Mouse (Mus musculus) gastrocnemius, postnatal 4 days (tissue): Measurements from ENCODE around the gene Bmpr1a. TPM values are rescaled to one million over a fixed set of nuclear protein-coding genes. Genes with fewer than 3 reads are reported as not detected.
A peak's percentile ranks its signal among the peaks of the same experiment; 100 is the strongest.

ENCODE experiments used
- DNase-seq, 2 experiments: peaks; one replicate each; pipeline ENCODE4 v3.0.0; 2021 to 2022; ENCODE audit warnings: low spot score in 2 of 2, mixed read lengths in 2 of 2
- total RNA-seq, 2 experiments: library from RNA; stranded (reverse); gene quantifications; 2 replicates each; pipeline ENCODE4 v1.2.3; 2021

Gene Bmpr1a
- total RNA-seq, 2 experiments from 2014 or later, result 99.6 to 112 TPM

DNA sequence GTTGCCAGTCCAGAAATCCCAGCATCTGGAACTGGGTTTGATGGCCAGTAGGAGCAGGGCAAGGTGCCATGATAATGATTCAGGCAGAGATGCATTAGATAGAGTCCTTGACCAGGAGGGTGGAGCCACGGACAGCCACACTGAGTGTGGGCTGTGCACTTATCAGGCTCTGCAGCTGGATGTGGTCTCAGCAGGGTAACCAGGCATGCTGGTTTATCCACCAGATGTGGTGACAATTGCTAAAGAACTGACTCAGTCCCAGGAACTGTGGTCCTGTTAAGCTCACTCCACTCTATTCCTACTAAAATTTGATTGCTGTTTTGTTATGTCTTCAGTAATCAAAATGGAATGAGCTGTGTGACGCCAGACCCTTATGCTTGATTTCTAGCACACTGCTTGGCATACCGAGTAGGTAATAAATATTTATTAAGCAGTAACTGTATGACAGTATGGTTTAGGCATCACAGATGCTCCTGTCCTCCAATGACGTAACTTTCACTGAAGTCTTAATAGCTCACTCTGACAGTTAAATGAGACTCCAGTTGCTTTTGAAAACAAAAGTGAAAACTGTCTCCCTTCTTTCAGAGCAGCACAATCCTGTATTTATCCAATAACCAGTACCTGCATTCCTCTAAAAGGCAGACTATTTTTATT lies 5.2 kb upstream of the Bmpr1a start:
- no peak for DNase-seq

DNA sequence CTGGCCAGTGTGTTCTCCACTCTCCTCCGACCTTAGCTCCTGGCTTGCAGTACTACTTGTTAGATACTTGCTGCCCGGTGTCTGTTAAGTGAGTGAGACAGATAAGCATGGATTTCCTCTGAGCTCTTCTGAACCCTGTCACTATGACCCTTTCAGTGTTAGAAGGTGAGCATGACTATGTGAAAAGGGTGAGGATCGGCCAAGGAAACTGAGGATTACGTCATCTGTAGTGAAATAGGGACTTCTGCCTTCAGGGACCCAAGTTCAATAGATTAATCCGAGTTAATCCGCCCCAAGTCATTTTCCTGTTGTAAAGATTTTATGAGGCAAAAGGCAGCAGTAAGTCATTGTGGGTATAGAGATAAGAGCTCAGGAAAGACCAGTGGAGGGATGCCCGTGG lies 2.2 kb upstream of the Bmpr1a start:
- DNase-seq, result no peak

- no peak for DNase-seq
Measured at GRCm38 (mm10) chr14:34504377-34504776, 1.2 kb upstream of the Bmpr1a start.

GRCm38 (mm10) chr14:34503759-34504158 lies 618 bp upstream of the Bmpr1a start:
- no peak for DNase-seq

DNA sequence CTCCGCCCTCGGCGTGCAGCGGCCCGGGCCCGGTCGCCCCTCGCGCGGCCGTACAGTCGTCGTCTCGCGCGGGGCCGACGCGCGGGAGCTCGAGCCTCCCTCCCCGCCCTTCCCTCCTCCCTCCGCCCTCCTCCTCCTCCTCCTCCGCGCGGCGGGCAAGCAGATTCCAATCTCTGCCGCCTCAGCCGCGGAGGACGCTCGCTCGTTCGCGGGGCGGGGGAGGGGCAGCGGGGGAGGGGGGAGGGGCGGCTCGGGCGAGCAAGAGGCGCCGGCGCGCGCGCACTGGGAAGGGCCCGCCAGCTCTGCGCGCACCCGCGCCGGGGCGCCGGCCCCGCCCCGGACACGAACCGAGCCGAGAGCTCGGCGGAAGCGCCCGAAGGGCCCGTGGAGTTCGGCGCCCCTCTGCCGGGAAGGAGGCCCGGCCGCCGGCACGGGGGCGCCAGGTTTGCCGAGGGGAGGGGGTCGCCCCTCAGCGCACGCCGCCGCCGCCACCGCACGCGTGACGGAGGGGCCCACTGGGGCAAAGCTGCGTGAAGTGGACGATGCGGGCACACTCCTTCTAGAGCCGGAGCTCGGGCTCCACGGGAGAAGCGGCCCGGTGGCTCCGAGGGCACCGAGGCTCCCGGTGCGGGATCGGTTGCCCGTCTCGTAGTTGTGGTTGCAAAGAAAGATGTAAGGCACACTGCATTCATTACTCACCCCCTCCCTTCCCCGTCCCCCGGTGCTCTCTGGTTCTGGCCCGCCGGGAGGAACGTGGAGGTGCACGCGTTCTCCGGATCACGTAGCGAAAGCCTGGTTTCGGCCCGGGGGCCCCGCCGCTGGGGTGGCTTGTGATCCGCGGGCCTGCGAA lies 441 bp downstream of the Bmpr1a start:
- DNase-seq, result peak; percentile 85 to 88

DNA sequence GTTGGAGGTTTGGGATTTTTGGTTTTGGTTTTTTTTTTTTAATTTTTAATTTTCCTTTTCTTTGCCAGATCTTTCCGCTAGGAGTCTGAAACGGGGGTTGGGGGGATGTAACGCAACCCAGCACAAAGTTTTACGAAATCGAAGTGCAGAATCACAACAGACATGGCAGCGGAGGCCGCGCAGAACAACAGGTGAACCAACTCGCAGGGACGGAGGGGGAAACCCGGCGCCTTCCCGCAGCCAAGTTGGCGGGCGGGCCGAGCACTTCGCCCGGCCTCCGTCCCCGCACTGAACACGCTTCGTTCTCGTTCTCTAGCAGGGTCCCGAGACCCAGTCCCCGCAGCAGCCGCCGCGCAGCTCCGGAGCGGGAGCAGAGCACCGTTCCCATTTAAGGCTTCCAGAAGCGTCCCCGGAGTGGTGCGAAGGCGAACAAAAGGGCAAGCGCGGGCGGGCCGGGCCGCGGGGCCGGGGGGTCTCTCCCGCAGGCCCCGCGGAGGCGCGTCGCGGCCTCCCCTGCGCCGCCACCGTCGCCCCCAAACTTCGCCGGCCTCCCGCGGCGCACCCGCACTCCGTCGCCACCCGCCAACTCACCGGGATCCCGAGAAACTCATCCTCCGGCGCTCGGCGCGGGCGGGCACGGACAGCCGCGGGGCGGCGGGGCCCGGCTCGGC lies 1.2 kb downstream of the Bmpr1a start:
- DNase-seq, result peak in 1 of 2 experiments; percentile 47

- DNase-seq, result no peak
Measured at GRCm38 (mm10) chr14:34501447-34501803, 1.7 kb downstream of the Bmpr1a start.

GRCm38 (mm10) chr14:34500309-34500708 lies 2.8 kb downstream of the Bmpr1a start:
- no peak for DNase-seq

DNA sequence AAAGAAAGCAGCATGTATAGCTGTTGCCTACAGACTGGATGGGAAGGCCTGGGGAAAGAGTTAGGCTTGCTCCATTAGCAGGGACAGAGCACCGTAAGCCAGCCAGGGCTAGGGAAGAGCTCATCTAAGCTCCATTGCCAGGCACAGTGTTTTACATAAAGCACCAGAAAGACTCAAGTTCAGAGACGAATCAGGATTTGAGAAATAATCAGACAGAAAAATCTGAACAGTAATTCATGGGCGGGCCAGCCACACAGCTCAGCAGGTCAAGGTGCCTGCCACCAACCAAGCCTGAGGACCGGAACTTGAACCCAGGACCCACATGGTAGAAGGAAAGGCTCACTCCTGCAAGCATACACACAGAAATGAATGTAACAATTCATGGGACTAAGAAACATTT lies 3.5 kb downstream of the Bmpr1a start:
- no peak for DNase-seq

GRCm38 (mm10) chr14:34497346-34497745 lies 5.8 kb downstream of the Bmpr1a start:
- no peak for DNase-seq

- DNase-seq, result no peak
Measured at GRCm38 (mm10) chr14:34493682-34494081, 9.5 kb downstream of the Bmpr1a start.

DNA sequence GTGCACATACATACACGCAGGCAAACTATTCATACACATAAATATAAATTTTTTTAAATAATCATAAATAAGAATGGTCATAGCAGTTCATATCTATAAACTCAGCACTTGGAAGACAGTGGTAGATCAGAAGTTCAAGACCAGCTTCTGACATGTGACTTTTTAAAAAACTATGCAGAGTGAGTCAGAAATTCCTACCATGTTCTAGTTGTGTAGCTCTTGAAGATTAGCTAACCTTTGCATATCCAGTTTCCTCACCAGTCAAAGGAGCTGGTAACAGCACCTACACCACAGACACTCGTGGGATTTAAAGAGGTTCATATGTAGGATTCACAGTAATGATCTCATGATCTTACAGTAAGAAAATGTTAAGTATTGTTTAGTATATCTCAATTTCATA lies 10.5 kb downstream of the Bmpr1a start:
- DNase-seq, result no peak

DNA sequence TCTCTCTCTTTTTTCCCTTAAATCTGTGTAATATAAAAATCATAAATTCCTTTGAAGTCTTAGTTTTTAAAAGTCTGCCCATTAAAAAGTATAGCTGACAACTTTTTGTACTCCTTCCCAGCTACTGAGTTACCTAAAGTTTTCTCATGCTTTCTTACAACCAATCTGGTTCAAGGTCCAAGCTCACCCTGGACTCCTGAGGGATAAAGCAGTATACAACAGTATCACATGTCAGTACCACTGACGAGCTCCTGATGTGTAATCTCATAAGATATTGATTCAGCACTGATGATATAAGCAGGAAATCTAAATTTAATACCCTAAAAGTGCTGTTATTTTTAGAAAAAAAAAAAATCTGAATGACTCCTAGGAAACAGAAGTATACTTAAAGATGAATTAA lies 12.2 kb downstream of the Bmpr1a start:
- no peak for DNase-seq

DNA sequence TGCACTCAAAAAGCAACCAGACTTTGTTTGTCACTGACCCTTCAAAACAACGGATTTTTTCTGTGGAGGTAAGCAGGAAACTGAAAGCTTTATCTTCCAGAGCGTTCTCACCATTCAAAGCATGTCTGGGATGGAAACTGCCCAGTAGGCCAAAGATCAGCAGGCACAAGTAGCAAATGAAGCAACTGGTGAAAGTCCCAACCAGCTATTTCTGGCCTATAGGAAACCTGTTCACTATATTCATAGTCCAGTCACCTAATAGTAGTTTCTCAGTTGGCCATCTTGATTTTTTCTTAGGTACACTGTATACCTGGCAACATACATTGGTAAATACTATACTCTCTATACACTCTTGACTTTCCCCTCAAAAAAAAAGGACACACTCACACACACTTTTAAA lies 13.2 kb downstream of the Bmpr1a start:
- DNase-seq, result no peak

- DNase-seq, result no peak
Measured at GRCm38 (mm10) chr14:34486169-34486568, 17.0 kb downstream of the Bmpr1a start.

- DNase-seq, result no peak
Measured at GRCm38 (mm10) chr14:34483469-34484341, 19.4 kb downstream of the Bmpr1a start.

DNA sequence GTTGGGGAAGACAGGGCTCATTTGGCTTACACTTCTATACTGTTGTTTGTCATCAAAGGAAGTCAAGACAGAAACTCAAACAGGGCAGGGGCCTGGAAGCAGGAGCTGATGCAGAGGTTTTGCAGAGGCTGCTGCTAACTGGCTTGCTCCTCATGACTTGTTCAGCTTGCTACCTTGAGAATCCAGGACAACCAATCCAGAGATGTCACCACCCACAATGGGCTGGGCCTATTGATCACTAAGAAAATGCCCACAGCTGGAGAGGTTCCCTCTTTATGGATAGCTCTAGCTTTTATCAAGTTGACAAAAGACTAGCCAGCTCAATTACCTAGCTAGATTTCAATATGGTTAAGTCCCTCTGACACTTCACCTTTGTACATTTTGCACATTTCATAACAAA lies 31.6 kb downstream of the Bmpr1a start:
- no peak for DNase-seq

DNA sequence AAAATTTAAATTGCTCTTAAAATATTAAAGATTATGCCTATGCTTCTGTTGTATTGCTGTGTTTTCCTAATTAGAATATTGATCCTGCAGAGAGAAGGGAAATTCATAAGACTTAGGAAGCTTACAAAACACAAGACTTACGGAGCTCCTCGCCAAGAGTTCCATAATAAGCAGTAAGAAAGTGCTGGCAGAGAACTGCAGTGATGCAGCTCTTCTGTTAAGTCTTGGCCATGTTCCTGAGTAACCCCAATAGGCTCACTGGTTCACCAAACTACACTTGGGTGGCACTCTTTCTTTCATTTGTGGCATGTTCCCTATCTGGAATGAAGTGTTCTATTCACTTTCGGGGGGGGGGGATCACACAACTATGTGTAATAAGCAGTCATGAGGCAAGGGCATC lies 36.9 kb downstream of the Bmpr1a start:
- no peak for DNase-seq

GRCm38 (mm10) chr14:34459386-34459785 lies 43.8 kb downstream of the Bmpr1a start:
- DNase-seq, result no peak

GRCm38 (mm10) chr14:34458880-34459279 lies 44.3 kb downstream of the Bmpr1a start:
- no peak for DNase-seq

DNA sequence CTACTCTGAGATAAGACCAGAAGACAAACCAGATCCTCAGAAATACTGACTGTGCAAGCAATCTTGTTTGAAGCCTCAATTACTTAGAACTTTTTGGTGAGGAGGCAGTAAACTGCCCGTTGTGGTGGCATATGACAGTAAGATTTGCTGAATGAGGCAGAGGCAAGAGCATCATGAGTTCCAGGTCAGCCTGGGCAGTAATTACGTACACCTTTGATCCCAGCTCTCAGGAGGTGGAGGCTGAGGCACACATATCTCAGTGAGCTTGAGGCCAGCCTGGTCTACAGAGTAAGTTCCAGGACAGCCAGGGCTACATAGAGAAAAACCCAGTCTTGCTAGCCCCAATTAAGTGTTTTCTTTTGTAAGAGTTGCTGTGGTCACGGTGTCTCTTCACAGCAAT lies 48.9 kb downstream of the Bmpr1a start:
- no peak for DNase-seq
